8 mouse cellular contexts compared by ENCODE assay signal in genomic region chr6:83155552-83156238, GRCm38 (mm10). TPM values are rescaled to one million over a fixed set of nuclear protein-coding genes. Genes with fewer than 3 reads are reported as not detected.
DNase-seq lines count a peak whose midpoint lies in the region; ATAC-seq and TF ChIP-seq lines count a peak whose summit lies in the region.

No protein-coding gene starts in this region.

- ATAC-seq in kidney, embryonic 16.5 days (ENCODE audit: low FRiP score, low TSS enrichment) = peak; percentile 1
- no peak for ATAC-seq in intestine, postnatal 0 days
- peak; percentile 58 for ATAC-seq in neural tube, embryonic 13.5 days (ENCODE audit: low read depth)
- ATAC-seq in erythroid progenitor cell, adult 5-6 weeks (replicated peaks; ENCODE audit: low FRiP score, poor library complexity, severe bottlenecking) = no peak

- TF ChIP-seq POLR2A in embryonic fibroblast, embryonic 13.5 days (IDR thresholded peaks at IDR 0.05; ENCODE audit: low read depth, low read length) = no peak

- H3K27ac ChIP-seq in kidney, embryonic 16.5 days (ENCODE audit: low read length) = no peak overlapping the region
- no peak overlapping the region for H3K27ac ChIP-seq in ES-E14 (ENCODE audit: insufficient read depth, low read depth, low read length, poor library complexity, severe bottlenecking)
- no peak overlapping the region for H3K27ac ChIP-seq in embryonic fibroblast, embryonic 13.5 days (ENCODE audit: insufficient read depth, low read length)
- no peak overlapping the region for H3K27ac ChIP-seq in intestine, postnatal 0 days (ENCODE audit: low read depth, low read length)
- H3K27ac ChIP-seq in neural tube, embryonic 13.5 days (replicated peaks) = peak overlapping the region; percentile 52; the same call in 1 of the 2 replicates

- peak overlapping the region; percentile 62 for H3K4me3 ChIP-seq in kidney, embryonic 16.5 days (ENCODE audit: low read length)
- peak overlapping the region; percentile 42 to 54; a peak in 3 of 4 replicates for H3K4me3 ChIP-seq in ES-E14 (ENCODE audit: insufficient read depth in 1 of 2, low read depth in 1 of 2, low read length in 2 of 2, poor library complexity in 1 of 2, severe bottlenecking in 1 of 2)
- peak overlapping the region; percentile 59 for H3K4me3 ChIP-seq in embryonic fibroblast, embryonic 13.5 days (ENCODE audit: insufficient read depth, low read length)
- H3K4me3 ChIP-seq in intestine, postnatal 0 days (ENCODE audit: low read depth, low read length) = peak overlapping the region; percentile 47
- peak overlapping the region; percentile 53 for H3K4me3 ChIP-seq in neural tube, embryonic 13.5 days

- TF ChIP-seq CTCF in embryonic fibroblast, embryonic 13.5 days (IDR thresholded peaks at IDR 0.05; ENCODE audit: borderline replicate concordance, insufficient read depth, low read length) = no peak
- TF ChIP-seq CTCF in intestine, postnatal 0 days (IDR thresholded peaks at IDR 0.05; ENCODE audit: low read depth) = no peak

- DNase-seq in kidney, postnatal 14 days = no peak
- DNase-seq in ES-E14 (ENCODE audit: low read depth, low spot score) = no peak
- no peak for DNase-seq in layer of hippocampus, postnatal 25 days (ENCODE audit: extremely low spot score in 1 of 2, low spot score in 1 of 2)

- peaks cover 5% of the 10 kb centered on the region for H3K27me3 ChIP-seq in kidney, embryonic 16.5 days (ENCODE audit: insufficient read depth, low read length)
- 0 out of 2 replicates have a peak, but pooled peaks cover under 1% of the 10 kb centered on the region for H3K27me3 ChIP-seq in intestine, postnatal 0 days (replicated peaks; ENCODE audit: control insufficient read depth, insufficient read depth, low read length)
- peaks cover 9% of the 10 kb centered on the region for H3K27me3 ChIP-seq in neural tube, embryonic 13.5 days

- in situ Hi-C loops in ES-E14 (cut with MboI; ENCODE audit: low sequenced_read_pairs in 2 of 2, unreplicated experiment in 2 of 2) = no loop called here

- no peaks in the 10 kb centered on the region for H3K9me3 ChIP-seq in kidney, embryonic 16.5 days (ENCODE audit: low read length)
- H3K9me3 ChIP-seq in ES-E14 (ENCODE audit: control insufficient read depth, insufficient read depth, low read depth, low read length) = no peaks in the 10 kb centered on the region
- H3K9me3 ChIP-seq in intestine, postnatal 0 days (ENCODE audit: control insufficient read depth) = no peaks in the 10 kb centered on the region
- H3K9me3 ChIP-seq in neural tube, embryonic 13.5 days = no peaks in the 10 kb centered on the region

- peak overlapping the region; percentile 92 for H3K4me2 ChIP-seq in kidney, embryonic 16.5 days (replicated peaks; ENCODE audit: low read depth, low read length)
- H3K4me2 ChIP-seq in intestine, postnatal 0 days (replicated peaks; ENCODE audit: low read depth) = peak overlapping the region; percentile 88
- H3K4me2 ChIP-seq in neural tube, embryonic 13.5 days = peak overlapping the region; percentile 86

- peak overlapping the region; percentile 58 for H3K9ac ChIP-seq in kidney, embryonic 16.5 days (replicated peaks; ENCODE audit: low read length)
- peak overlapping the region; percentile 41; the same call in 1 of the 2 replicates for H3K9ac ChIP-seq in ES-E14 (ENCODE audit: insufficient read depth, low read depth, low read length, poor library complexity, severe bottlenecking)
- no peak overlapping the region for H3K9ac ChIP-seq in intestine, postnatal 0 days (ENCODE audit: low read depth, low read length)
- peak overlapping the region; percentile 76 for H3K9ac ChIP-seq in neural tube, embryonic 13.5 days

- 7% methylated on average over 23 of the region's 23 CpGs for WGBS in kidney, embryonic 16.5 days
- 9% methylated on average over 23 of the region's 23 CpGs for WGBS in intestine, postnatal 0 days
- WGBS in neural tube, embryonic 13.5 days = 8% methylated on average over 23 of the region's 23 CpGs

- H3K36me3 ChIP-seq in kidney, embryonic 16.5 days (ENCODE audit: insufficient read depth, low read length) = peaks cover 14% of the 10 kb centered on the region; the same call in 1 of the 2 replicates
- no peaks in the 10 kb centered on the region; the same call in 1 of the 2 replicates for H3K36me3 ChIP-seq in ES-E14 (ENCODE audit: control insufficient read depth, insufficient read depth, low read length, poor library complexity, severe bottlenecking)
- peaks cover 19% of the 10 kb centered on the region for H3K36me3 ChIP-seq in intestine, postnatal 0 days (ENCODE audit: control insufficient read depth, insufficient read depth)
- H3K36me3 ChIP-seq in neural tube, embryonic 13.5 days = peaks cover 21% of the 10 kb centered on the region

- peaks cover 16% of the 10 kb centered on the region for H3K4me1 ChIP-seq in kidney, embryonic 16.5 days (ENCODE audit: insufficient read depth, low read length)
- H3K4me1 ChIP-seq in ES-E14 (ENCODE audit: control insufficient read depth in 2 of 2, insufficient read depth in 2 of 2, low read length in 2 of 2, poor library complexity in 1 of 2) = peaks cover 0 to 2% of the 10 kb centered on the region in 2 experiments; a peak in 2 of 4 replicates
- H3K4me1 ChIP-seq in embryonic fibroblast, embryonic 13.5 days (ENCODE audit: control insufficient read depth, insufficient read depth, low read length) = no peaks in the 10 kb centered on the region
- H3K4me1 ChIP-seq in intestine, postnatal 0 days (replicated peaks; ENCODE audit: control insufficient read depth, insufficient read depth, low read length) = peaks cover 6% of the 10 kb centered on the region
- peaks cover 34% of the 10 kb centered on the region for H3K4me1 ChIP-seq in neural tube, embryonic 13.5 days (replicated peaks)

TF ChIP-seq in ES-E14, 5 proteins besides CTCF, POLR2A, EP300 and RAD21 (continues in another document):
- TF ChIP-seq HCFC1 (IDR thresholded peaks at IDR 0.05; ENCODE audit: borderline replicate concordance, insufficient read depth, low read length) = no peak
- no peak for TF ChIP-seq MAFK (IDR thresholded peaks at IDR 0.05; ENCODE audit: insufficient read depth, low read depth, low read length)

RNA-seq across cellular contexts. Expression of gene Wdr54, which starts 0.5 kb away (rescaled TPM):
- 7.7 and 8.0 TPM in 2 replicates for polyA plus RNA-seq in kidney, embryonic 16.5 days (2015; fragmentation: Nextera tagmentation; extraction: Ambion mirVana)
- 3.7 and 4.3 TPM in 2 replicates for total RNA-seq in ES-E14 (2012; rRNA removed)
- polyA plus RNA-seq in embryonic fibroblast, embryonic 13.5 days (2011; ENCODE audit: insufficient read length, low read depth, missing spikeins) = 5.4 TPM in 2 replicates
- 1.0 and 1.2 TPM in 2 replicates for polyA plus RNA-seq in intestine, postnatal 0 days (2015; fragmentation: Nextera tagmentation; extraction: Ambion mirVana)
- polyA plus RNA-seq in neural tube, embryonic 13.5 days (2015; fragmentation: Nextera tagmentation; extraction: Ambion mirVana) = 14.9 and 16.0 TPM in 2 replicates
- total RNA-seq in erythroid progenitor cell, adult 5-6 weeks (2015; ENCODE audit: low replicate concordance) = not detected in 2 replicates
- not detected in 2 replicates for total RNA-seq in erythroid progenitor cell, adult 5-6 weeks (2017; ENCODE audit: low replicate concordance)
- 10 to 100 TPM; 25.1 to 28.4 TPM for total RNA-seq in layer of hippocampus, postnatal 25 days (2021)

RNA-seq across cellular contexts. Expression of gene 1700003E16Rik, which starts 0.5 kb away (rescaled TPM):
- polyA plus RNA-seq in kidney, embryonic 16.5 days (2015; fragmentation: Nextera tagmentation; extraction: Ambion mirVana) = 2.6 and 2.8 TPM in 2 replicates
- total RNA-seq in ES-E14 (2012; rRNA removed) = 0.31 and 0.53 TPM in 2 replicates
- polyA plus RNA-seq in embryonic fibroblast, embryonic 13.5 days (2011; ENCODE audit: insufficient read length, low read depth, missing spikeins) = 0.51 and 0.70 TPM in 2 replicates
- 0.60 and 1.0 TPM in 2 replicates for polyA plus RNA-seq in intestine, postnatal 0 days (2015; fragmentation: Nextera tagmentation; extraction: Ambion mirVana)
- 2.1 and 3.3 TPM in 2 replicates for polyA plus RNA-seq in neural tube, embryonic 13.5 days (2015; fragmentation: Nextera tagmentation; extraction: Ambion mirVana)
- not detected in 2 replicates for total RNA-seq in erythroid progenitor cell, adult 5-6 weeks (2015; ENCODE audit: low replicate concordance)
- not detected in 2 replicates for total RNA-seq in erythroid progenitor cell, adult 5-6 weeks (2017; ENCODE audit: low replicate concordance)
- total RNA-seq in layer of hippocampus, postnatal 25 days (2021) = 10 to 100 TPM; 22.1 to 25.0 TPM

RNA-seq across cellular contexts. Expression of gene Dctn1, which starts 10.0 kb away (rescaled TPM):
- 97.7 and 101 TPM in 2 replicates for polyA plus RNA-seq in kidney, embryonic 16.5 days (2015; fragmentation: Nextera tagmentation; extraction: Ambion mirVana)
- 40.6 and 41.7 TPM in 2 replicates for total RNA-seq in ES-E14 (2012; rRNA removed)
- 92.5 and 98.8 TPM in 2 replicates for polyA plus RNA-seq in embryonic fibroblast, embryonic 13.5 days (2011; ENCODE audit: insufficient read length, low read depth, missing spikeins)
- 47.1 and 49.9 TPM in 2 replicates for polyA plus RNA-seq in intestine, postnatal 0 days (2015; fragmentation: Nextera tagmentation; extraction: Ambion mirVana)
- 165 and 176 TPM in 2 replicates for polyA plus RNA-seq in neural tube, embryonic 13.5 days (2015; fragmentation: Nextera tagmentation; extraction: Ambion mirVana)
- 27.7 and 33.5 TPM in 2 replicates for total RNA-seq in erythroid progenitor cell, adult 5-6 weeks (2015; ENCODE audit: low replicate concordance)
- 74.6 and 104 TPM in 2 replicates for total RNA-seq in erythroid progenitor cell, adult 5-6 weeks (2017; ENCODE audit: low replicate concordance)
- total RNA-seq in layer of hippocampus, postnatal 25 days (2021) = 100 to 1,000 TPM; 371 to 399 TPM

RNA-seq across cellular contexts. Expression of gene Rtkn, which starts 20.4 kb away (rescaled TPM):
- 43.0 and 43.9 TPM in 2 replicates for polyA plus RNA-seq in kidney, embryonic 16.5 days (2015; fragmentation: Nextera tagmentation; extraction: Ambion mirVana)
- 20.0 and 32.4 TPM in 2 replicates for total RNA-seq in ES-E14 (2012; rRNA removed)
- 13.4 and 15.4 TPM in 2 replicates for polyA plus RNA-seq in embryonic fibroblast, embryonic 13.5 days (2011; ENCODE audit: insufficient read length, low read depth, missing spikeins)
- 19.7 and 21.1 TPM in 2 replicates for polyA plus RNA-seq in intestine, postnatal 0 days (2015; fragmentation: Nextera tagmentation; extraction: Ambion mirVana)
- polyA plus RNA-seq in neural tube, embryonic 13.5 days (2015; fragmentation: Nextera tagmentation; extraction: Ambion mirVana) = 18.9 and 20.7 TPM in 2 replicates
- not detected in 2 replicates for total RNA-seq in erythroid progenitor cell, adult 5-6 weeks (2015; ENCODE audit: low replicate concordance)
- total RNA-seq in erythroid progenitor cell, adult 5-6 weeks (2017; ENCODE audit: low replicate concordance) = 0.30 TPM in 1 of 2 replicates, not detected in the other
- 10 to 100 TPM; 83.6 to 93.5 TPM for total RNA-seq in layer of hippocampus, postnatal 25 days (2021)

RNA-seq across cellular contexts. Expression of gene Ino80b, which starts 30.5 kb away (rescaled TPM):
- polyA plus RNA-seq in kidney, embryonic 16.5 days (2015; fragmentation: Nextera tagmentation; extraction: Ambion mirVana) = 14.2 TPM in 2 replicates
- total RNA-seq in ES-E14 (2012; rRNA removed) = 19.2 and 21.2 TPM in 2 replicates
- polyA plus RNA-seq in embryonic fibroblast, embryonic 13.5 days (2011; ENCODE audit: insufficient read length, low read depth, missing spikeins) = 6.6 and 7.4 TPM in 2 replicates
- polyA plus RNA-seq in intestine, postnatal 0 days (2015; fragmentation: Nextera tagmentation; extraction: Ambion mirVana) = 6.0 and 8.5 TPM in 2 replicates
- polyA plus RNA-seq in neural tube, embryonic 13.5 days (2015; fragmentation: Nextera tagmentation; extraction: Ambion mirVana) = 11.4 and 13.0 TPM in 2 replicates
- total RNA-seq in erythroid progenitor cell, adult 5-6 weeks (2015; ENCODE audit: low replicate concordance) = 5.8 and 7.5 TPM in 2 replicates
- total RNA-seq in erythroid progenitor cell, adult 5-6 weeks (2017; ENCODE audit: low replicate concordance) = 7.4 and 24.1 TPM in 2 replicates
- total RNA-seq in layer of hippocampus, postnatal 25 days (2021) = 10 to 100 TPM; 24.0 to 26.2 TPM

Comparison
In these comparisons a context has a peak if more than half of its experiments do, and no peak if none do; other contexts are left out.
1. ATAC-seq: peak in kidney, embryonic 16.5 days (single experiment) and neural tube, embryonic 13.5 days (single experiment); none in intestine, postnatal 0 days (single experiment) and erythroid progenitor cell, adult 5-6 weeks (single experiment).
2. Peak in every context shown above with its lines, with median percentiles within 50 percentile points of each other: H3K4me2 ChIP-seq and H3K4me3 ChIP-seq.